Mouse (Mus musculus) ES-Bruce4 (cell line): ENCODE results near the gene Olfr12. TPM values are rescaled to one million over a fixed set of nuclear protein-coding genes. Genes with fewer than 3 reads are reported as not detected.

Experiments used
- H3K27ac ChIP-seq: 2 replicates; pipeline ENCODE4 v1.5.1; 2012; ENCODE audit warnings: low read length, inconsistent platforms; ENCODE audit not compliant: insufficient read depth
- H3K27me3 ChIP-seq: 2 replicates; pipeline ENCODE4 v1.6.1; 2012; ENCODE audit warnings: mild to moderate bottlenecking, low read length, inconsistent platforms; ENCODE audit not compliant: control insufficient read depth, poor library complexity, insufficient read depth, severe bottlenecking
- H3K36me3 ChIP-seq: 2 replicates; pipeline ENCODE4 v1.6.1; 2012; ENCODE audit warnings: inconsistent platforms, mild to moderate bottlenecking, low read length, moderate library complexity; ENCODE audit not compliant: control insufficient read depth, poor library complexity, insufficient read depth, severe bottlenecking
- H3K4me1 ChIP-seq: one replicate; pipeline ENCODE4 v1.8.1; 2011; ENCODE audit warnings: low read length; ENCODE audit not compliant: control insufficient read depth, insufficient read depth
- H3K4me3 ChIP-seq: 2 replicates; pipeline ENCODE4 v1.5.1; 2011; ENCODE audit warnings: low read depth, mild to moderate bottlenecking, low read length
- H3K9ac ChIP-seq: 2 replicates; pipeline ENCODE4 v1.6.1; 2012; ENCODE audit warnings: low read depth, mild to moderate bottlenecking, inconsistent platforms; ENCODE audit not compliant: poor library complexity, severe bottlenecking
- H3K9me3 ChIP-seq: replicated peaks from 2 replicates; pipeline ENCODE4 v1.6.1; 2012; ENCODE audit warnings: mild to moderate bottlenecking, low read length, inconsistent platforms; ENCODE audit not compliant: control insufficient read depth, poor library complexity, insufficient read depth, severe bottlenecking
- CTCF ChIP-seq: IDR thresholded peaks from one replicate; pipeline ENCODE4 v1.8.1; 2011; ENCODE audit warnings: low read depth, low read length
- EP300 ChIP-seq: IDR thresholded peaks from 2 replicates; pipeline ENCODE4 v1.6.1; 2011; ENCODE audit warnings: low read depth, low read length; ENCODE audit not compliant: insufficient read depth
- POLR2A ChIP-seq: IDR thresholded peaks from one replicate; pipeline ENCODE4 v1.8.1; 2011; ENCODE audit warnings: low read length; ENCODE audit not compliant: insufficient read depth
- polyA plus RNA-seq: library from polyadenylated mRNA; stranded (reverse); fragments of >200 nt; gene quantifications from 2 replicates; pipeline ENCODE4 v1.2.4, GENCODE M21; 2011; ENCODE audit warnings: low read depth; ENCODE audit not compliant: missing spikeins, insufficient read depth, insufficient read length

Olfr12 gene
- not detected in 2 replicates for polyA plus RNA-seq

DNA sequence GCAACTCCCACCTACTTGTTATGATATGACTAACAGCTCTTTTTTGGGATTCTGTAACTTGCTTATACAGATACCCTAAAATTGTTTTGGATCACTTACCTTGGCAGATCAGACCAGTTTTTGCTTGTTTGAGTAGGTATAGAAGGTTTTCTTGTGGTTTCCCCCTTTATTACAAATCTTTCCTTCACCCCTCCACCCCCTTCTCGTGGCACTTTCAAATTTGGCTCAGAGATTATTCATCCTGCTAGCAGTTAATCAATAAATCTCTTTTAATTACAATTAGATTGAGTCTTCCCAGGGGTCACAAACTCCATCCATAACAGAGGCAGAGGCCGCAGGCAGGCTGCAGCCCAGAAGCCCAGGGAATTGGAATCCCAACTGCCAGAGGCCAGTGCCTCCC is at the start of gene Olfr12:
Gene Olfr12, plus strand, starts transcription at position 301 of the 400 bp plus-strand sequence.
- Histone ChIP-seq H3K4me3 (no peak within 1 kb of the TSS), H3K27me3 (no peaks in the 10 kb centered on the region), H3K27ac (no peak within 1 kb of the TSS), H3K4me1 (no peaks in the 10 kb centered on the region), H3K36me3 (no peaks in the 10 kb centered on the region), H3K9me3 (no peaks in the 10 kb centered on the region), H3K9ac (no peak within 1 kb of the TSS)
- TF ChIP-seq CTCF = no peak
- TF ChIP-seq POLR2A = no peak
- no peak for TF ChIP-seq EP300

DNA sequence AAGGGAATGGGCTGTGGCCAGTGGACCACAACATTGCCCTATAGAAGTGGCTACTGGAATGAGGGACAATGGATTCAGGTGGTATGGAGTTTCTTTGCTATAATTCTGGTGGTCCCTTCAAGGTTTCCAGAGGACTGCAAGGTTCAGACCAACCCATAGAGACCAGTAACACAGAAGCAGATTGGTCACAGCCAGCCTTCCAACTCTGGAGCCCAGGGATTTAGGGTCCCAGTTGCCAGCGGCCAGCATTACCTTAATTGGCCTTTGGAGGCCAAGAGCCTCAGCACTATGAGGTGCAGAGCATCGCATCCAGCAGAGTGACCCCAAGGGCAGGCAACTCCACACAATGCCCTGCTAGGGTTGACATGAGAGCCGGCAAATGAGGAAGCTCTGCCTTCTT is 46.6 kb upstream of the Olfr12 start, which contains the start of gene Olfr1413:
Gene Olfr1413, plus strand, starts transcription at position 301 of the 400 bp plus-strand sequence.
- no peak for TF ChIP-seq CTCF
- no peak for TF ChIP-seq POLR2A
- TF ChIP-seq EP300 = no peak
- Histone ChIP-seq H3K9ac (no peak within 1 kb of the TSS), H3K4me1 (no peaks in the 10 kb centered on the region), H3K9me3 (no peaks in the 10 kb centered on the region), H3K4me3 (no peak within 1 kb of the TSS), H3K36me3 (no peaks in the 10 kb centered on the region), H3K27me3 (no peaks in the 10 kb centered on the region), H3K27ac (no peak within 1 kb of the TSS)

- TF ChIP-seq CTCF (no peak), EP300 (no peak), POLR2A (no peak)
- Histone ChIP-seq H3K4me3 (no peak within 1 kb of the TSS), H3K27ac (no peak within 1 kb of the TSS), H3K9me3 (no peaks in the 10 kb centered on the region; the same call in 1 of the 2 replicates), H3K27me3 (no peaks in the 10 kb centered on the region), H3K4me1 (no peaks in the 10 kb centered on the region), H3K9ac (no peak within 1 kb of the TSS), H3K36me3 (no peaks in the 10 kb centered on the region)
These were observed 32.1 kb upstream of the Olfr12 start, which contains the start of gene Olfr1412 for GRCm38 (mm10) chr1:92585479-92585878. TSS of gene Olfr1412 (plus strand) at chr1:92585779.

- H3K27me3 ChIP-seq = no peaks in the 10 kb centered on the region; the same call in 1 of the 2 replicates
- H3K27ac ChIP-seq = no peak within 1 kb of the TSS
- H3K36me3 ChIP-seq = no peaks in the 10 kb centered on the region
- TF ChIP-seq CTCF = no peak
- TF ChIP-seq EP300 = no peak
- no peak for TF ChIP-seq POLR2A
- H3K9ac ChIP-seq = no peak within 1 kb of the TSS
- H3K9me3 ChIP-seq = no peaks in the 10 kb centered on the region; the same call in 1 of the 2 replicates
- H3K4me1 ChIP-seq = no peaks in the 10 kb centered on the region
- no peak within 1 kb of the TSS for H3K4me3 ChIP-seq
These were observed 23.5 kb upstream of the Olfr12 start, which contains the start of gene Olfr1411 for GRCm38 (mm10) chr1:92594111-92594510. TSS of gene Olfr1411 (plus strand) at chr1:92594411.

GRCm38 (mm10) chr1:92596019-92596418 is 21.6 kb upstream of the Olfr12 start:
- TF ChIP-seq CTCF = no peak
- TF ChIP-seq EP300 = no peak
- TF ChIP-seq POLR2A = no peak
- no peaks in the 10 kb centered on the region for H3K4me1 ChIP-seq
- H3K4me3 ChIP-seq = no peak overlapping the region
- H3K36me3 ChIP-seq = no peaks in the 10 kb centered on the region
- no peaks in the 10 kb centered on the region; the same call in 1 of the 2 replicates for H3K27me3 ChIP-seq
- H3K27ac ChIP-seq = no peak overlapping the region
- no peak overlapping the region for H3K9ac ChIP-seq
- no peaks in the 10 kb centered on the region for H3K9me3 ChIP-seq

DNA sequence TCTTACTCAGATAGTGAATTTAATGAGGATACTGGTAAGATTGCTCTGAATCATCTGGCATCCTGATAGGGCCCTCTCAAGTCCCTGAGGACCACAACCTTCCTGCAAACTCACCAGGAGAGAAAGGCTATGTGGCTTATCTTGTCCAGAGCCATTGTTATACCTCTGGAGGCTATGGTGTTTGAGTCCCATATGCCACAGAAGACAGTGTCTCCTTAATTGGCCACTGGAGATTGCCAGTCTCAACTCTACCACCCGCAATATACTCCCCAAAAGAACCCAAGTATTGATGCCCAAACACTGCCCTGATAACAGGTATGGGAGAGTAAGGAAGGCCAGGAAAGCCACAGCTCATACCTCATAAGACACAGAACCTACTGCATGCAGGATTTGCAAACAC is 12.1 kb upstream of the Olfr12 start, which contains the start of gene Olfr1410:
Gene Olfr1410, plus strand, starts transcription at position 301 of the 400 bp plus-strand sequence.
- H3K4me1 ChIP-seq = no peaks in the 10 kb centered on the region

More for the DNA sequence above, 12.1 kb upstream of the Olfr12 start, which contains the start of gene Olfr1410:
- Histone ChIP-seq H3K27me3 (no peaks in the 10 kb centered on the region), H3K9me3 (no peaks in the 10 kb centered on the region), H3K4me3 (no peak within 1 kb of the TSS), H3K27ac (no peak within 1 kb of the TSS), H3K36me3 (no peaks in the 10 kb centered on the region), H3K9ac (no peak within 1 kb of the TSS)
- no peak for TF ChIP-seq POLR2A
- TF ChIP-seq CTCF = no peak
- no peak for TF ChIP-seq EP300
